Mouse (Mus musculus) NIH3T3 (cell line): Measurements from ENCODE around the gene Hdc.

Source experiments
- DNase-seq: peaks from one replicate; pipeline ENCODE4 v3.0.0-alpha.2; 2012; ENCODE audit warnings: low read depth

Hdc gene

GRCm38 (mm10) chr2:126600533-126600932 lies 18.6 kb downstream of the Hdc start:
- peak; percentile 13 for DNase-seq

- peak; percentile 60 for DNase-seq
Measured at GRCm38 (mm10) chr2:126599005-126599404, 20.1 kb downstream of the Hdc start.

- DNase-seq: no peak
Measured at GRCm38 (mm10) chr2:126598359-126598758, 20.7 kb downstream of the Hdc start.

GRCm38 (mm10) chr2:126597279-126598241 lies 21.5 kb downstream of the Hdc start:
- no peak for DNase-seq

GRCm38 (mm10) chr2:126596347-126597072 lies 22.6 kb downstream of the Hdc start:
- DNase-seq: no peak

- peak; percentile 76 for DNase-seq
Measured at GRCm38 (mm10) chr2:126593831-126594610, 25.1 kb downstream of the Hdc start.

GRCm38 (mm10) chr2:126591304-126591703 lies 27.8 kb downstream of the Hdc start:
- DNase-seq: no peak

- no peak for DNase-seq
Measured at GRCm38 (mm10) chr2:126587468-126587867, 31.6 kb downstream of the Hdc start.

GRCm38 (mm10) chr2:126584621-126585369 lies 34.3 kb downstream of the Hdc start:
- DNase-seq: no peak

- DNase-seq: no peak
Measured at GRCm38 (mm10) chr2:126583960-126584359, 35.1 kb downstream of the Hdc start.

- DNase-seq: no peak
Measured at GRCm38 (mm10) chr2:126579282-126579681, 39.8 kb downstream of the Hdc start.

- no peak for DNase-seq
Measured at GRCm38 (mm10) chr2:126577362-126577761, 41.7 kb downstream of the Hdc start.

GRCm38 (mm10) chr2:126575391-126576176 lies 43.5 kb downstream of the Hdc start:
- peak; percentile 11 for DNase-seq

GRCm38 (mm10) chr2:126572747-126573146 lies 46.4 kb downstream of the Hdc start:
- DNase-seq: no peak

- no peak for DNase-seq
Measured at GRCm38 (mm10) chr2:126572163-126572562, 46.9 kb downstream of the Hdc start.

- peak; percentile 36 for DNase-seq
Measured at GRCm38 (mm10) chr2:126563411-126564105, 55.5 kb downstream of the Hdc start.

GRCm38 (mm10) chr2:126560094-126560493 lies 59.0 kb downstream of the Hdc start:
- no peak for DNase-seq

GRCm38 (mm10) chr2:126555533-126555932 lies 63.6 kb downstream of the Hdc start:
- DNase-seq: no peak

GRCm38 (mm10) chr2:126553291-126553639 lies 65.8 kb downstream of the Hdc start:
- no peak for DNase-seq
